Mouse (Mus musculus): ENCODE measurements around the gene Retreg2. TPM values are rescaled to one million over a fixed set of nuclear protein-coding genes. Genes with fewer than 3 reads are reported as not detected.
A peak's percentile ranks its signal among the peaks of the same experiment; 100 is the strongest.

The Retreg2 gene
- polyA plus RNA-seq, 1 experiment from 2014 or later, result 35.2 TPM

GRCm38 (mm10) chr1:75140601-75141190 is 1.9 kb upstream of the Retreg2 start:
- 53% methylated on average over 4 of the region's 4 CpGs for WGBS
- peak overlapping the region; percentile 90 for H3K4me3 ChIP-seq
- ATAC-seq (ENCODE audit: extremely low read depth, insufficient number of reproducible peaks, low FRiP score, low TSS enrichment), result no peak
- H3K27ac ChIP-seq (replicated peaks), result peak overlapping the region; percentile 98
- peaks cover 27% of the 10 kb centered on the region for H3K4me1 ChIP-seq
- peak overlapping the region; percentile 98 for H3K9ac ChIP-seq
- H3K27me3 ChIP-seq (replicated peaks), result no peaks in the 10 kb centered on the region
- peaks cover 62% of the 10 kb centered on the region for H3K36me3 ChIP-seq
- peak overlapping the region; percentile 95 for H3K4me2 ChIP-seq
- H3K9me3 ChIP-seq, result no peaks in the 10 kb centered on the region

GRCm38 (mm10) chr1:75141486-75142190 is 940 bp upstream of the Retreg2 start:
- Histone ChIP-seq H3K36me3 (peaks cover 62% of the 10 kb centered on the region), H3K4me1 (peaks cover 27% of the 10 kb centered on the region), H3K9me3 (no peaks in the 10 kb centered on the region), H3K4me2 (peak overlapping the region; percentile 95), H3K4me3 (peak overlapping the region; percentile 90), H3K27me3 (replicated peaks) (no peaks in the 10 kb centered on the region), H3K27ac (replicated peaks) (peak overlapping the region; percentile 98), H3K9ac (peak overlapping the region; percentile 98)
- peak; percentile 32 for ATAC-seq (ENCODE audit: extremely low read depth, insufficient number of reproducible peaks, low FRiP score, low TSS enrichment)
- under 1% methylated on average over 53 of the region's 53 CpGs for WGBS

GRCm38 (mm10) chr1:75145589-75145988 is 3.0 kb downstream of the Retreg2 start:
- Histone ChIP-seq H3K27me3 (replicated peaks) (no peaks in the 10 kb centered on the region), H3K4me2 (no peak overlapping the region), H3K9me3 (no peaks in the 10 kb centered on the region), H3K4me1 (peaks cover 17% of the 10 kb centered on the region), H3K4me3 (no peak overlapping the region), H3K9ac (no peak overlapping the region), H3K27ac (replicated peaks) (no peak overlapping the region), H3K36me3 (peaks cover 62% of the 10 kb centered on the region)
- ATAC-seq (ENCODE audit: extremely low read depth, insufficient number of reproducible peaks, low FRiP score, low TSS enrichment), result no peak
- WGBS, result 80% methylated on average over 3 of the region's 3 CpGs

GRCm38 (mm10) chr1:75147411-75148135 is 5.0 kb downstream of the Retreg2 start:
- Histone ChIP-seq H3K4me2 (no peak overlapping the region), H3K9me3 (no peaks in the 10 kb centered on the region), H3K9ac (peak overlapping the region; percentile 15; the same call in 1 of the 2 replicates), H3K4me1 (peaks cover 12% of the 10 kb centered on the region), H3K36me3 (peaks cover 62% of the 10 kb centered on the region), H3K27ac (replicated peaks) (no peak overlapping the region), H3K27me3 (replicated peaks) (no peaks in the 10 kb centered on the region), H3K4me3 (no peak overlapping the region)
- ATAC-seq (ENCODE audit: extremely low read depth, insufficient number of reproducible peaks, low FRiP score, low TSS enrichment), result no peak
- WGBS, result 69% methylated on average over 7 of the region's 7 CpGs

- no peak overlapping the region for H3K9ac ChIP-seq
- no peak overlapping the region for H3K4me2 ChIP-seq
- no peaks in the 10 kb centered on the region for H3K9me3 ChIP-seq
- WGBS, result 92% methylated on average over 4 of the region's 4 CpGs
- peaks cover 6% of the 10 kb centered on the region for H3K4me1 ChIP-seq
- H3K27me3 ChIP-seq (replicated peaks), result no peaks in the 10 kb centered on the region
- H3K4me3 ChIP-seq, result no peak overlapping the region
- ATAC-seq (ENCODE audit: extremely low read depth, insufficient number of reproducible peaks, low FRiP score, low TSS enrichment), result no peak
- no peak overlapping the region for H3K27ac ChIP-seq (replicated peaks)
- H3K36me3 ChIP-seq, result peaks cover 62% of the 10 kb centered on the region
Measured at GRCm38 (mm10) chr1:75148727-75149126, 6.1 kb downstream of the Retreg2 start.

- H3K27me3 ChIP-seq (replicated peaks), result no peaks in the 10 kb centered on the region
- H3K9ac ChIP-seq, result no peak overlapping the region
- H3K36me3 ChIP-seq, result no peaks in the 10 kb centered on the region
- no peak for ATAC-seq (ENCODE audit: extremely low read depth, insufficient number of reproducible peaks, low FRiP score, low TSS enrichment)
- no peak overlapping the region for H3K27ac ChIP-seq (replicated peaks)
- no peak overlapping the region for H3K4me3 ChIP-seq
- 32% methylated on average over 3 of the region's 3 CpGs for WGBS
- no peaks in the 10 kb centered on the region for H3K4me1 ChIP-seq
- no peaks in the 10 kb centered on the region for H3K9me3 ChIP-seq
- H3K4me2 ChIP-seq, result no peak overlapping the region
Measured at GRCm38 (mm10) chr1:75155837-75156236, 13.3 kb downstream of the Retreg2 start.

GRCm38 (mm10) chr1:75158990-75159389 is 16.4 kb downstream of the Retreg2 start:
- no peak overlapping the region for H3K27ac ChIP-seq (replicated peaks)
- H3K4me2 ChIP-seq, result no peak overlapping the region
- H3K4me3 ChIP-seq, result no peak overlapping the region
- no peaks in the 10 kb centered on the region for H3K4me1 ChIP-seq
- no peaks in the 10 kb centered on the region for H3K27me3 ChIP-seq (replicated peaks)
- ATAC-seq (ENCODE audit: extremely low read depth, insufficient number of reproducible peaks, low FRiP score, low TSS enrichment), result no peak
- no peak overlapping the region for H3K9ac ChIP-seq
- H3K36me3 ChIP-seq, result no peaks in the 10 kb centered on the region
- no peaks in the 10 kb centered on the region for H3K9me3 ChIP-seq

- H3K27ac ChIP-seq (replicated peaks), result no peak overlapping the region
- H3K27me3 ChIP-seq (replicated peaks), result no peaks in the 10 kb centered on the region
- H3K9ac ChIP-seq, result no peak overlapping the region
- H3K4me3 ChIP-seq, result no peak overlapping the region
- 45% methylated on average over 5 of the region's 5 CpGs for WGBS
- H3K36me3 ChIP-seq, result no peaks in the 10 kb centered on the region
- no peak overlapping the region for H3K4me2 ChIP-seq
- no peaks in the 10 kb centered on the region for H3K9me3 ChIP-seq
- no peaks in the 10 kb centered on the region for H3K4me1 ChIP-seq
- ATAC-seq (ENCODE audit: extremely low read depth, insufficient number of reproducible peaks, low FRiP score, low TSS enrichment), result no peak
Measured at GRCm38 (mm10) chr1:75159540-75160255, 17.1 kb downstream of the Retreg2 start.

GRCm38 (mm10) chr1:75160256-75160617 is 17.7 kb downstream of the Retreg2 start:
- ATAC-seq (ENCODE audit: extremely low read depth, insufficient number of reproducible peaks, low FRiP score, low TSS enrichment), result no peak
- no peaks in the 10 kb centered on the region for H3K9me3 ChIP-seq
- no peak overlapping the region for H3K4me2 ChIP-seq
- H3K27ac ChIP-seq (replicated peaks), result no peak overlapping the region
- H3K4me3 ChIP-seq, result no peak overlapping the region
- H3K27me3 ChIP-seq (replicated peaks), result no peaks in the 10 kb centered on the region
- no peaks in the 10 kb centered on the region for H3K36me3 ChIP-seq
- 53% methylated on average over 4 of the region's 4 CpGs for WGBS
- H3K4me1 ChIP-seq, result no peaks in the 10 kb centered on the region
- H3K9ac ChIP-seq, result no peak overlapping the region

- H3K27me3 ChIP-seq (replicated peaks), result no peaks in the 10 kb centered on the region
- peak overlapping the region; percentile 86 for H3K9ac ChIP-seq
- H3K4me2 ChIP-seq, result peak overlapping the region; percentile 83
- ATAC-seq (ENCODE audit: extremely low read depth, insufficient number of reproducible peaks, low FRiP score, low TSS enrichment), result no peak
- H3K9me3 ChIP-seq, result no peaks in the 10 kb centered on the region
- peaks cover 15% of the 10 kb centered on the region for H3K4me1 ChIP-seq
- H3K36me3 ChIP-seq, result peaks cover 36% of the 10 kb centered on the region
- H3K4me3 ChIP-seq, result peak overlapping the region; percentile 70
- peak overlapping the region; percentile 87 for H3K27ac ChIP-seq (replicated peaks)
- WGBS, result 8% methylated on average over 7 of the region's 7 CpGs
Measured at GRCm38 (mm10) chr1:75168093-75168471, 25.5 kb downstream of the Retreg2 start.

Measured in heart, embryonic 13.5 days (tissue).